Mouse (Mus musculus): Measurements from ENCODE around the gene Nckap5l.

GRCm38 (mm10) chr15:99442358-99442757 is 15.2 kb downstream of the Nckap5l start:
- TF ChIP-seq CTCF (IDR thresholded peaks at IDR 0.05), result no peak
- TF ChIP-seq EP300 (IDR thresholded peaks at IDR 0.05), result no peak
